Mouse (Mus musculus) adrenal gland, adult 18-20 months (tissue): ENCODE results near the gene Lix1. TPM values are rescaled to one million over a fixed set of nuclear protein-coding genes. Genes with fewer than 3 reads are reported as not detected.
"Not testable (repeated sequence)": the region's sequence is repeated elsewhere in the genome, so short reads cannot be mapped to it uniquely, and the experiment has no call there.

ENCODE experiments used
- DNase-seq, 2 experiments: peaks; one replicate each; pipeline ENCODE4 v3.0.0; 2021 to 2022; ENCODE audit warnings: low spot score in 2 of 2
- total RNA-seq, 2 experiments: library from RNA; stranded (reverse); gene quantifications; 1 replicate in 1 of 2; 2 replicates in 1 of 2; pipeline ENCODE4 v1.2.3; 2021

Lix1 gene
- total RNA-seq, 2 experiments from 2014 or later: 6.9 to 8.2 TPM

GRCm38 (mm10) chr17:17492116-17492515, 89.6 kb downstream of the Lix1 start:
- no peak for DNase-seq

- not testable (repeated sequence) for DNase-seq
Observed at GRCm38 (mm10) chr17:17496234-17496633, 93.8 kb downstream of the Lix1 start.

GRCm38 (mm10) chr17:17496730-17497129, 94.3 kb downstream of the Lix1 start:
- DNase-seq: no peak

- DNase-seq: no peak
Observed at GRCm38 (mm10) chr17:17498848-17499247, 96.4 kb downstream of the Lix1 start.

GRCm38 (mm10) chr17:17499278-17499677, 96.8 kb downstream of the Lix1 start:
- no peak for DNase-seq

- no peak for DNase-seq
Observed at GRCm38 (mm10) chr17:17506677-17507076, 104.2 kb downstream of the Lix1 start.

Other genes with a start within 250 kb of the Lix1 start
- gene Riok2, start 28.4 kb upstream of the Lix1 start, total RNA-seq: 10 to 100 TPM; 25.6 to 39.4 TPM
- 100 to 1,000 TPM in 1 of 2 experiments, 10 to 100 TPM in 1; 93.4 to 111 TPM for gene Lnpep, start 222.4 kb downstream of the Lix1 start, total RNA-seq